Mouse (Mus musculus): Measurements from ENCODE around the gene Ostf1. TPM values are rescaled to one million over a fixed set of nuclear protein-coding genes. Genes with fewer than 3 reads are reported as not detected.

Ostf1 gene
- polyA plus RNA-seq, 1 experiment: 119 TPM

DNA sequence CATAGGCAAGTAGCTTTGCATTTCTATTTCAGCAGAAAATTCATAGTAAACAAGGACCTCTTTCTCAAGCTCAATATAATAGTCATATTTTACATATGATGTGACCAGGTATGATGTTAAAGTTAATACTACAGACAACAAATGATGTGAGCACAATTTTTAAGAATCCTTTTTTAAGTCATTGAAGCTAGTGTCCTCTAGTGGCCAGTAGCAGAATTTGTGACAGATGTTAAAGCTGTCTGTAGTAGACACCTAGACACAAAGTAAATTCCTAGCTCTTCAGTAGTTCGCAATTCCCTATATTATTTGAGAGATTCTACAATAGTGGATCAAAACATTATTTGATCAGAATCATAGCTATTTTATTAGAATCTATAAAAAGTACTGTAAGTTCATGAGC, 73.9 kb downstream of the Ostf1 start:
- Histone ChIP-seq H3K27me3 (ENCODE audit: control insufficient read depth, insufficient read depth, insufficient read length) (no peaks in the 10 kb centered on the region), H3K4me2 (ENCODE audit: low read depth) (no peak overlapping the region), H3ac (ENCODE audit: control insufficient read depth, insufficient read length) (no peak overlapping the region), H3K36me3 (ENCODE audit: control insufficient read depth, insufficient read depth) (no peaks in the 10 kb centered on the region), H3K4me3 (no peak overlapping the region), H3K79me2 (ENCODE audit: control insufficient read depth, insufficient read depth) (no peaks in the 10 kb centered on the region)
- TF ChIP-seq E2F4 (IDR thresholded peaks at IDR 0.05; ENCODE audit: insufficient read depth) (no peak), REST (IDR thresholded peaks at IDR 0.05; ENCODE audit: insufficient read depth, insufficient read length) (no peak), MAX (IDR thresholded peaks at IDR 0.05; ENCODE audit: low read depth) (no peak)

DNA sequence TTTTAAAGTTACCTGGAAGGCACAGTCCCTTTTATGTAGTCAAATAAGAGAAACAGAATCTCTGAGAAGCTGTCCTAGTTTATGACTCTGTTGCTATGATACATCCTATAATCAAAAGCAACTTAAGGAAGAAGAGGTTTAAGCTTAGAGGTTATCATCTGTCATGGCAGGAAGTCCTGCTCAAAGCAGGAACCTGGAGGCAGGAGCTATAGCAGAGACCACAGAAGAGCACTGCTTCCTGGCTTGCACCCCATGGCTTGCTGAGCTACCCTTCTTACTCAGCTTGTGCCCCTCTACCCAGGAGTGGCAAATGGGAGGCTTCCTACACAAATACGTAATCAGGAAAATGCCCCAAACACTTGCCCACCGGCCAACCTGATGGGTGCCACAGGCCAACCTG, 76.0 kb downstream of the Ostf1 start:
- no peaks in the 10 kb centered on the region for H3K36me3 ChIP-seq (ENCODE audit: control insufficient read depth, insufficient read depth)
- no peak overlapping the region for H3K4me2 ChIP-seq (ENCODE audit: low read depth)
- no peaks in the 10 kb centered on the region for H3K27me3 ChIP-seq (ENCODE audit: control insufficient read depth, insufficient read depth, insufficient read length)
- no peak overlapping the region for H3ac ChIP-seq (ENCODE audit: control insufficient read depth, insufficient read length)
- H3K79me2 ChIP-seq (ENCODE audit: control insufficient read depth, insufficient read depth): no peaks in the 10 kb centered on the region
- H3K4me3 ChIP-seq: no peak overlapping the region
- TF ChIP-seq CEBPB (IDR thresholded peaks at IDR 0.05; ENCODE audit: insufficient read depth, poor library complexity, severe bottlenecking) (no peak), SRF (IDR thresholded peaks at IDR 0.05; ENCODE audit: control insufficient read depth, insufficient read length, low read depth) (no peak), POLR2A (IDR thresholded peaks at IDR 0.05; ENCODE audit: insufficient read length, low read depth) (no peak), TCF12 (IDR thresholded peaks at IDR 0.05; ENCODE audit: insufficient read depth, poor library complexity, severe bottlenecking) (no peak)

GRCm38 (mm10) chr19:18548668-18549067, 83.0 kb downstream of the Ostf1 start:
- Histone ChIP-seq H3K79me2 (ENCODE audit: control insufficient read depth, insufficient read depth) (no peaks in the 10 kb centered on the region), H3K27me3 (ENCODE audit: control insufficient read depth, insufficient read depth, insufficient read length) (no peaks in the 10 kb centered on the region)
- TF ChIP-seq POLR2AphosphoS2 (IDR thresholded peaks at IDR 0.05; ENCODE audit: insufficient read length, low read depth): no peak
- TF ChIP-seq SRF (IDR thresholded peaks at IDR 0.05; ENCODE audit: control insufficient read depth, insufficient read length, low read depth): no peak
- TF ChIP-seq MAX (IDR thresholded peaks at IDR 0.05; ENCODE audit: low read depth): no peak
- no peak for TF ChIP-seq REST (IDR thresholded peaks at IDR 0.05; ENCODE audit: insufficient read depth, insufficient read length)
- no peak for TF ChIP-seq MYOG (IDR thresholded peaks at IDR 0.05; ENCODE audit: control insufficient read depth in 1 of 3, insufficient read depth in 1 of 3, insufficient read length in 2 of 3, low read depth in 2 of 3)
- TF ChIP-seq POLR2A (IDR thresholded peaks at IDR 0.05; ENCODE audit: insufficient read length, low read depth): no peak
- TF ChIP-seq CEBPB (IDR thresholded peaks at IDR 0.05; ENCODE audit: insufficient read depth, poor library complexity, severe bottlenecking): no peak
- no peak for TF ChIP-seq TCF3 (IDR thresholded peaks at IDR 0.05; ENCODE audit: insufficient read length, low read depth)
- no peak for TF ChIP-seq MYOD1 (IDR thresholded peaks at IDR 0.05; ENCODE audit: control insufficient read depth in 1 of 3, insufficient read length in 2 of 3, low read depth in 2 of 3)

More at GRCm38 (mm10) chr19:18548668-18549067, 83.0 kb downstream of the Ostf1 start:
- H3K4me2 ChIP-seq (ENCODE audit: low read depth): no peak overlapping the region
- no peak overlapping the region for H3ac ChIP-seq (ENCODE audit: control insufficient read depth, insufficient read length)
- H3K4me3 ChIP-seq: no peak overlapping the region
- no peaks in the 10 kb centered on the region for H3K36me3 ChIP-seq (ENCODE audit: control insufficient read depth, insufficient read depth)

Other genes starting within 250 kb of the Ostf1 start
- gene Nmrk1, start 127 bp upstream of the Ostf1 start, polyA plus RNA-seq (2012; fragmentation: generic; extraction: Trizol): 2.0 TPM
- gene Carnmt1, start 38.9 kb upstream of the Ostf1 start, polyA plus RNA-seq (2012; fragmentation: generic; extraction: Trizol): 6.1 TPM
- gene D030056L22Rik, start 81.4 kb upstream of the Ostf1 start, polyA plus RNA-seq (2012; fragmentation: generic; extraction: Trizol): 10.4 TPM
- gene Trpm6, start 118.2 kb upstream of the Ostf1 start, polyA plus RNA-seq (2012; fragmentation: generic; extraction: Trizol): 0.08 TPM